Mouse (Mus musculus): Measurements from ENCODE around the gene Arhgap8.
"Not testable (repeated sequence)": the region's sequence is repeated elsewhere in the genome, so short reads cannot be mapped to it uniquely, and the experiment has no call there.

Gene Arhgap8

DNA sequence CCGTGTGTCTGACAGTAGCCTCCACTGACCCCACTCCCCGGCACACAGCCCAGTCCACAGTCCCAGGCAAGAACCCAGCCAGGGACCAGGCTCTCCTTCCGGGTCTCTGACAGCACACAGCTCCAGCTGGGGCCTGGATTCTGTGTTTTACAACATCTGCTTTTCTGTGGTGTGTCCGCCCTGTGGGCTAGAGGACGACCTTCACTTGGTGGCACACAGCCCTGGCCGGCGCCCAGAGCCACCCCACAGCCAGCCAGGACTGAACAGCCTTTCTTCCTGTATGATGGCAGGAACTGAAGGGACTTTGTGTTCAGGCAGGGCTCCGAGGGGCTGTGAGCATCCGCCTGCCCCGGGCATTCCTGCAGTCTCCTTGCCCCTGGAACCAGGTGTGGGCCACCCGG lies 22.2 kb upstream of the Arhgap8 start:
- DNase-seq (ENCODE audit: low spot score), result no peak

DNA sequence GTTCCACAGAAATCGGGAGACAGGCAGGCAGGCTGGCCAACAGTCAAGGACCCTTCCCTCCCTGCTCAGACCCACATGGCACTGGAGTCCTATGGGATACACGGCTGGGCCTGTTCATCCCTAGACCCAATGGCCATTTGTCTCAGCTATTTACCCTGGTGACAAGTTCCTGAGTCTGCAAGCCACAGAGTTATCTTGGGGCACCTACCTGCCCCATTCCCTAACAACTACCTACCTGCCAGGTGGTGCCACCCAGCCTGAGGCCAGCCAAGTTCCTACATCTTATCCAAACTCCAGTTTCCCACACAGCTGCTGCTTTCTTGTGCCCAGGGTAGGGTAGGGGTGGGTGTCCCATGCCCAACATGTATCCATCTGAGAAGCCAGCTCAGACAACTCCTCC lies 21.7 kb upstream of the Arhgap8 start:
- DNase-seq (ENCODE audit: low spot score), result no peak

DNA sequence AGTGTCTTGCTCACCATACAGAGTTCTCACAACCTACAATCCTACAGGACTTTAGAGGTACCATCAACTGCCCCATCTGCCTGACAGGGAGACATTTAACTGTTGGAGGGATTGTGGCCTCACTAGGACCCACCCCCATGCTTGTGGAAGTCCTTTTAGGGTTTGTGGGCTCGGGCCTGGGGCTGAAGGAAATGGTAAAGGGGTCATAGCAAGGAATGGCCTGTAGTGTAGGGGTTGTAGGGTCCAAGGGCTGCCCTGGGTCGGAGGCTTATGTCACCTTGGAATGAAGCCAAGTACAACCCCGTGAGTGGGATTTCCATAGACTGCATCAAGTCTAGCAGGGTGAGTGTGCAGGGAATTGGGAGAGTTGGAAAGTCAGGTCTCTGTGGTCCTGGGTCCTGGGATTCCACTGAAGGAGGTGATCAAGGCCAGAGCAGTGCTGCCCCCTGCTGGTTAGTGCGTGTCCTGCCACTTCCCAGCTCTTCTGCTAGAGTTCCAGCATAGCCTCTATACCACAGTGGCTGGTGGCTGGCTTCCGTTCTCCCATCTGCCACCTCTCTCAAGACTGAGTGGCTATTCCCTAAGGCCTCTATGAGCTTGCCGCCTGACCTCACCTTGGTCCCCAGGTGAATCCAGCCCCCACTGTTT lies 19.6 kb upstream of the Arhgap8 start:
- peak; percentile 81 for DNase-seq (ENCODE audit: low spot score)

DNA sequence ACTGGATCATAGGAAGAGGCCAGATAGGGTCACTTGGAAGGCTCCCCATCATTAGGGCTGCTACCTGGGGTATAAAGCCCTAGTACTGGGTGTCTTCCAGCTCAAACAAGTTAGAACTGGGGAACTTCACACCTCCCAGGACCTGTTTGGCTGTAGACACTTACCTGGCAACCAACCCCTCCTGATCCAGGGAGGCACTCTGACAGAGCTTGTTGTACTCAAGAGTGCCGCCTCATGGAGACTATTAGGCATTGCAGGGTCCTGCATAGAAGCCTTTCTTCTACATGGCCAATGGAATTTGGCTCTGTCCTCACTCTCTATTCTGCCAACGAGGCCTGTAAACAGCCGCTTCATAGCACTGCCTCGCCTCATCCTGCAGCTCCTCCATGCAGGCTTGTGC lies 17.9 kb upstream of the Arhgap8 start:
- peak; percentile 75 for DNase-seq (ENCODE audit: low spot score)

DNA sequence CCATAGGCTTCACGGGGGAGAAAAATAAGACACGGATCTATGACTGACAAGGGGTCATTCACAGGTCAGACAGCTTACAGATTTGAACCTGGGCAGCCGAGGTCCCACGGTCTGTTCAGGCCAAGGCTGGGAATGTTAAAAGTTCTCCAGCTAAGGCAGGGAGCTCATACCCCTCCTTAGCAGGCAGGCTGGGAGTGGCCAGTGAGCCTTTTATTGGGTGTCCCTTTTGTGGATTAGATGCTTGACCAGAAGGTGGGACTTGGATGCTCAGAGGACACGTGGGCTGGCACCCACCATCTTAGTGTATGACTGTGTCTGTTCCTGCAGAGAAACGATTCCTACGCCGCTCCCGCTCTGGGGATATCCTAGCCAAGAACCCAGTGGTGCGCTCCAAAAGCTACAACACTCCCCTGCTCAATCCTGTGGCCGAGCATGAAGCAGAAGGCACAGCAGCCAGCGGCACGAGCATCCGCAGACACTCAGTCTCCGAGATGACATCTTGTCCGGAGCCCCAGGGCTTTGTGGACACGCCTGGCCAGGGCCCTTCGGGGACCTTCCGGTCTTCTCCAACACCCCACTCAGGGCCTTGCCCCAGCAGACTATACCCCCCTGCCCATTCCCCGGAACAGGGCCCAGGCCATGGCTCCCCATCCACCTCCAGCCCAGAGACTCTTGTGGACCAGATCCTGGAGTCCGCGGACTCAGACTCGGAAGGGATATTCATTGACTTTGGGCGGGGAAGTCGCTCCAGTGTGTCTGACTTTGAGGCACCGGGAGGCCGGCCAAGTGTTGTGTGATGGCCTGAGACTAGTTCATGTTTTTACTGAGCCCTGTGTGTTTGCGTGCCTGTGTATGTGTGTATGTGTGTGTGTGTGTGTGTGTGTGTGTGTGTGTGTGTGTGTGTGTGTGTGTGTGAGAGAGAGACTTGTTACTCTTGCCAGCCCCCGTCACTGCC lies 17.2 kb upstream of the Arhgap8 start:
- DNase-seq (ENCODE audit: low spot score), result no peak

DNA sequence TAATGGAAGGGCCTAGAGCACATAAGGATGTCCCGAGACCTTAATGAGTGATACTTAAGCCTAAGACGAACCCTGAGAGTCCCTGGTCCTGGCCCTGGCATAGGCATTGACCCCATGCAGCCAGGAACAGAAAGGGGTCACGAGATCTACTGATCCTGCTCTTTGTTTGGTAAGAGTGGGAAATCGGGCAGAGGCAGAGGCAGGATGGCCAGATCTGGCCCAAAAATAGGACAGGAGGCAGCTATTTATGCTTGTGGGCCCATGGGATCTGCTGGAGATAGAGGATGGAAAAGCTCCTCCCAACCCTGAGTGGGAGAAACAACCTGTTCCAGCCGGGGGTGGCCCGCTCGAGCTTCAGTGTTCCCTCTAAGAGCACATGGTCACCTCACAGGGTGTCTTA lies 15.9 kb upstream of the Arhgap8 start:
- no peak for DNase-seq (ENCODE audit: low spot score)

DNA sequence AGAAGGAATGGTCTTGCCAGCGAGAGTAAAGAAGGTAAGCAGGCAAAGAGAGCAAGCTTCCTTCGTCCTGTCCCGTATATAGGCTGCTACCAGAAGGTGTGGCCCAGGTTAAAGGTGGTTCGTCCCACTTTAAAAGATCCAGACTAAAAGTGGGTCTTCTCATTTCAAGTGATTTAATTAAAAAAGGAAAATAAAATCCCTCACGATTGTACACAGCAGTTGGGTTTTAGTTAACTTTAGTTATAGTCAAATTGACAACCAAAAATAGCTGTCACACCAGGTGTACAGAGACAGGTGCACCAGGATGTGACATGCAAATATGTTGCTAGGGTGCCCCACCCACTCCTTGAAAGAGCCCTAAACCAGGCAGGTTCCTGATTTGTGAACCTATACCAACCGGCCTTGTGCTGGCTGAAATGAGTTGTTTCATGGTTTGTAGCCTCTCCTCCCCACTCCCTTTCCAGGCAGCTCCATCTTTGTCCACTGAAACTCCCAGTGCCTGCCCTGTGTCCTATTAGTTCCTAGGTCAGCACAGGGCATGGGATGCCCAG lies 14.4 kb upstream of the Arhgap8 start:
- DNase-seq (ENCODE audit: low spot score), result no peak

DNA sequence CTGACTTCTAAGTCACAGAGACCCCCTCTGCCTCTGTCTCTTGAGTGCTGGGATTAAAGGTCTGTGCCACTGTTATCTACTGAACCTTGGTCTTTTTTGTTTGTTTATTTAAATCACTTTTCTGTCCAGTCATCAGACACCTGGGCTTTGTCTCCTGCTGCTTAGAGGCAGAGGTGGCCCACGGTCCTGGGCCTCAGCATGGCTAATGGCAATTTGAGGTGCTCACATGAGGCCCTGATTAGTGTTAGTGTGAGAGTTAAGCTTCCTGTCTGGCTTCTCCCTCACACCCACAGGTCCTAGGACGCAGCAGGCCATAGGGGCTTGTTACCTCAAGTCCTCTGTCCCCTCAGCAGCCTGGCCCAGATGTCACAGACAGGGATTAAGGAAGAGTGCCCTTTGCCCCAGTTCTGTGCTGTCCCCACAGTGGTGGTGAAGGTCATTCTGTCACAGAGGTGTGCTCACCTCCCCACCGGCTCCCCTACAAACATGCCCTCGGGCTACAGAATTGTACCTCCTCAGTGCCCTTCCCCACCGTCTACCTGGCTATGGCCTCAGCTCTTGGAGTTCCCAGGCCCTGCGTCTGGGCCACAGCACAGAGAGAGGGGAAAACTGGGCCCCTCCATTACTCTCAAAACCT lies 12.8 kb upstream of the Arhgap8 start:
- no peak for DNase-seq (ENCODE audit: low spot score)

DNA sequence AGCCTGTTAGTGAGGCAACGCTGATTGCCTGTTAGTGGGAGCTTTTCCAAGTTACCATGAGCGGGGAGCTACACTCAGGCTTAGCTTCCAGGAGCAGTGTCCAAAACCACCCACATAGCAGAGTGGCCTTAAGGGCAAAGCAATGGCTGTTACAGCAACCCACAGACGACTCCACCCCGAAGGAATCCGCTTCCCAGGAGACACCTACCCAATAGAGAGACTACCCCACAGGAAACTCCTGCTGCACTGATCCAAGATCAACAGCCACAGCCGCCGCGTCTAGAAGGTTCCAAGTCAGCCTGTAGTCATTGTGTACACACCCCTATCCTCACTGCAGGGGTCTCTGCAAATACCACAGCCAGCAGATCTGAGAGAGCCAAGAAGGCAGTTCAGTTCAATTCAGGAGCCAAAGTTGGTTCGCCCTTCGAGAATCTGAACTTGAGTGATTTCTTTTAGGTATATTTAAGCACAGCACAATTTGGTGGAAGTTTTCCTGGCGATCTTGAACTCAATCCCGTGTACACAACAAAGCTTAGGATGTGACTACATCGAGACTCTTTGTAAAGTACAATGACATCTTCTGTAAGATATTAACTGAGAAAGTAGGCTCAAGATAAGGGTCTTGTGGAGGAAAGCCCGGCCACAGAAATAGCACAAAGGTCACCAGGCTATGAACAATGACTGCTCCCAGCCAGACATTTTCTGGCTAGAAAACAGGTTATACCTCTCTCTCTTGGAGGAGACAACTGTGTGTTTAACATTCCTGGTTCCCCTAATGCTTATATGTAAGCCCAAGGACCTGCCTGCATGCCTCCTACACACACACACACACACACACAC lies 7.1 kb upstream of the Arhgap8 start:
- peak; percentile 26 for DNase-seq (ENCODE audit: low spot score)

DNA sequence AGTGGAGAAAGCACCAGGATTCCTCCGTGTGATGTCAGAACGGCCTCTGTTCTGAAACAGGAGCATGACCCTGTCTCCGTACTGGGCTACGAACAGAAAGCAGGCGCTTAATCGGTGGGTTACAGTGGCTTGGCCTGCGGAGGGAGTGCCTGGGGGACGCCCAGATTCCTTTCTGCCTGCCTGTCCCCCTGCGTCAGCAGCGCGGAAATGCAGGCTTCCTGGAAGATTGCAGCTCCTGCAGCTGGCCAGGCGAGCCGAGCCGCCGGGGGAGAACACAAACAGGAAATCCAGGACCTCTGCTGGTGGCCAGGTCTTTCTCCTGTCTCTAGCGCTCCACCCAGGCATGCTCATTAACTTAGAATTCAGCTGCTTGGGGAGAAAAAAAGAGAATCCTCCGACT lies 5.1 kb upstream of the Arhgap8 start:
- peak; percentile 61 for DNase-seq (ENCODE audit: low spot score)

DNA sequence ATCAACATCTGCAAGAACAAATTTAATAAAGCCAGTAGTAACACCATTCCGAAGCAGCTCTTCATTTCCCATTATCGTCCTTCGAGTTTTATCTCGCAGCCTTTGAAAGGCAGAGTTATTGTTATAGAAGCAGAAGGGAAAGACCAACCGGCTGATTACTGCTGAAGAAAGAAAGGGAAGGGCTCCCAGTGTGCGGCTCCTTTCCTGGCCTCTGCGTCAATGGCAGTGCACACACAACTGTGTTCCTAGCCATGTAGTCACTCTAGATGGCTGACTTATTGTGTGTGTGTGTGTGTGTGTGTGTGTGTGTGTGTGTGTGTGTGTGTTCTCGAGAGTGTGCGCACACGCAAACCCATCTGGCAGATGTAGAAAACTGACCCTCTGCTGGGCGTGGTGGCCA lies 4.7 kb upstream of the Arhgap8 start:
- no peak for DNase-seq (ENCODE audit: low spot score)

DNA sequence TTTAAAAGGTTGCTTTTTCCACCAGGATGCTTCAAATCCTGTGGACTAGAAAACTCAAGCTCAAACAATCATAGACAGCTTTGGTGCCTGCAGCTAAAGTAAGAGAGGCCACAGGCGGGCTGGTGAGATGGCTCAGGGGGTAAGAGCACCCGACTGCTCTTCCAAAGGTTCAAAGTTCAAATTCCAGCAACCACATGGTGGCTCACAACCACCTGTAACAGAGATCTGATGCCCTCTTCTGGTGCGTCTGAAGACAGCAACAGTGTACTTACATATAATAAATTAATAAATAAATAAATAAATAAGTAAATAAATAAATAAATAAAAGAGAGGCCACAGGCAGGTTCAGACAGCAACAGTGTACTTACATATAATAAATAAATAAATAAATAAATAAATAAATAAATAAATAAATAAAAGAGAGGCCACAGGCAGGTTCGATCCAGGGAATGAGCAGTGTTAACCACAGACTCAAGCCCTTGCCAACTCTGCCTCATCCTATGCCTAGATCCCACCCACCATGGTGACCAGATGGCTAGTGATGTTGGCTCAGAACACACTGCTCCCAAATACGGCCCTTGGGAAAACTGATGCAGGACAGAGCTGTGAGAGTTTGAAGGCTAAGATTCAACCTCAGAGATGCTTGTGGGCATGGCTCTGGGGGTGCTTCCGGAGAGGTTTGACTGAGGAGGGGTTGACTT lies 2.1 kb upstream of the Arhgap8 start:
- DNase-seq (ENCODE audit: low spot score), result not testable (repeated sequence)

DNA sequence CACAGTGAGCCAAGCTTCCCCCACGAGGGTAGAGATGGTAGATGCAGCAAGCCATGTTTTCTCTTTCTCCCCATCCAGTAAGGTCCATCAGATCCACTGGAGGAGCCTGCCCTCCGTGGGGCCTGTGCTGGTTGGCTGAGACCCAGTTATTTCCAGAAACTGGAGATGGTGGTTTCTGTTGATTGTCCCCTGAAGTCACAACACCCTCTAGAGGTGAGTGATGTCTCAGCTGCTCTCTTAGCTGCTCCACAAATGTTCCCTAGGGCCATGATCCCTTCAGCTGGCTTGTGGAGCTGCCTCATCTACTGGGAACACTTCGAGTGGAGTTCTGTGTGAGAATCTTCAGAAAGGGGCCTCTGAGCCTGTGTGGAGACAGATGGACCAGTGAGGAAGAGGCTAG lies 1.1 kb upstream of the Arhgap8 start:
- DNase-seq (ENCODE audit: low spot score), result no peak

DNA sequence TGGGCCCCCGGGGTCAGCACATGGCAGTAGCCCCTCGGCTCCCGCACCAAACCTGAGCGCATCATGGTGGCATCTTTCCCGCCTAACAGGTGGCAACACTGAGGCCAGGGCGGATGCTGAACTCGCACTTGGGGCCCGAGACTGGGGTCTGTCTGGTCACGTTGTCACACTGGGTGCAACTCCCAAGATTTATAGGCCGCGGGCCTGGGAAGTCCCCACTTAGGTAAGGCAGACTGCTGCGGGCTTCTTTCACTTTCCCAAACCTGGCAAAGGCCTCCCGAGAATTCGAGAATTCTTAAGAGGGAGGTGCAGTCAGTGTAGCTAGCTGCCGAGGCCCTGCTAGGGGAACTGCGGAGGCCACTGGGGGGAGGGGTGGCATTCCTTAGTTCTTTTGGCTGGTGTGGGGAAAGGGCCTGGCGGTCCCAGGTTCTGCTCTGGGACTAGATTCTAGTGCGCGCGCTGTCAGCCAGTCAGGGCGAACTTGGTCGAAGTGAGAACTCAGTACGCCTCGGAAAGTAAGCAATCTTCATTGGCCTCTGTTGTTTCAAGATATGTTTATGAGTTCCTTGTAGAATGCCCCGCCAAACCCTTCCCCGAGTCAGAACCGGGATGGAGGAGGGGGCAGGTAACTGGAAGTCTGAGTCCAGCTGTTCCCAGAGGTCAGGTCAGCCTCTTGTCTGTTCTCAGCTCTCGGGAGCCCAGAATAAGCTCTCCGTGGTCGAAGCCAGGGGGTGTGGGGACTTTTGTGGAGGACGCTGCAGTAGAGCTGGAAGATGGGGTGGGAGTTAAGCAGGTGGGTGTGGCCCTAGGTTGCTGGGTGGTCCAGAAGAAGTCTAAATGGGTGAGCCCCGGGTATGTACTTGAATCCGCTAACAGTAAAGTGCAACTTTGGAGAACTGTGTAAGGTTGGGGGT lies 696 bp downstream of the Arhgap8 start:
- DNase-seq (ENCODE audit: low spot score), result no peak

DNA sequence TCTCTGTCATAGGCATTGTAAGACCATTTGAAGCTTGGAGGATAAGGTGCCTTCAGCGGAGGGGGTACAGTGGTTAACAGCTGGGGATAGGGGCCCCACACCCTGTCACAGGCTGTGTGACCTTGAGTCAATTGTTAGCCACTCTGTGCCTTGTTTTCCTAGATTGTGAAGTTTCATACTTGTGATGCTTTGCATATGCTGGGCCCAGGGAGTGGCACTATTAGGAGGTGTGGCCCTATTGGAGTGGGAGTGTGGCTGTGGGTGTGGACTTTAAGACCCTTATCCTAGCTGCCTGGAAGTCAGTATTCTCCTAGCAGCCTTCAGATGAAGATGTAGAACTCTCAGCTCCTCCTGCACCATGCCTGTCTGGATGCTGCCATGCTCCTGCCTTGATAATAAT lies 3.8 kb downstream of the Arhgap8 start:
- not testable (repeated sequence) for DNase-seq (ENCODE audit: low spot score)

DNA sequence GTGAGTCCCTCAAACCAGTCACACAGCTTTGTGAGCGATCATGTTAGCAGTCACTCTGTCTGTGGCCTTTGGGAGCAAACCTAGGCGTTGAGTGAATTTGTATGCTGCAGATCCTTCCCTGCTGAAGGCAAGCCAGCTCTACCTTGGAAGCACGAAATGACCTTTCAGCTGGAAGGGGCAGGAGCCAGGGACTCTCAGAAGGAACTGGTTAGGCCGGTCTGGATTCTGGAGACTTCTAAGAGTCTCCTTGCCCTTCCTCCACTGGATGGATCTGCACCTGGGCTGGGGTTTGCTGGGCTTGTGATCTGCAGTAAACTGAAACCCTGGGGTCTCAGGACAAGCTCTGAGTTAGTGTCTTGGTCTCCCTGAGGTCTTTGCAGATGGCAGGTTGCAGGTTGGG lies 4.3 kb downstream of the Arhgap8 start:
- DNase-seq (ENCODE audit: low spot score), result no peak

DNA sequence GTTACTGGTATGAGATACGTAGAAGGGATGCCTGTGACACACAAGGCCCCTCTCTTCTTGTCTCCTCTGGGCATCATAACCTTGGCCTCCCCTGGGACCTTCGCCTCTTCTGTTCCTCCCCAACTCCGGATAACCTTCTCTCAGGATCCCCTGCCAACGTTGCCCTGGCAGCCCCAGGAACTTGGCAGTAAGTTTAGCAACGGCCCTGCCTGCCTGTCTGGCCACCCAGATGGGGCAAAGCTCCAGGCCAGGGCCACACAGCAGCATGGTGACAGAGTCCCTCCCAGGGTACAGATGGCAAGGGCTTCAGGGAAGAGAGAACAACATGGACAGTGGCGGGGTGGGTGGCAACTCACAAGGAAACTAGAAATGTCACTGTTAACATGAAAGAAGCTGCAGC lies 9.8 kb downstream of the Arhgap8 start:
- peak; percentile 33 for DNase-seq (ENCODE audit: low spot score)

DNA sequence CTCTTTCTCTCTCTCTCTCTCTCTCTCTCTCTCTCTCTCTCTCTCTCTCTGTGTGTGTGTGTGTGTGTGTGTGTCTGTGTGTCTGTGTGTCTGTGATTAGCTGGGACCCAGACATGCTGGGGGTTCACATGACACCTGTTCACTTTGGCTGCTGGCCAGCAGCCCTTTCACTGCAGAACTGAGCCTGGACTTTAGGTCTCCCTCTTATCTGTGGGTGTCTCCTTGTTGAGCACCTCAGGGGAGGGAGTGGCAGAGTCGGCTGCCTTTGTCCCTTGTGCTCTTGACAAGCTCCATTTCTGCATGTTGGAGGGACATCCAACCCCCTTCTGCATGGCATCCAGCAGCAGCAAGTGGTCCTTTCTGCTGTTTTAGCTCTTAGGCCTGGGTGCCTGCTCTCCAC lies 11.0 kb downstream of the Arhgap8 start:
- no peak for DNase-seq (ENCODE audit: low spot score)

DNA sequence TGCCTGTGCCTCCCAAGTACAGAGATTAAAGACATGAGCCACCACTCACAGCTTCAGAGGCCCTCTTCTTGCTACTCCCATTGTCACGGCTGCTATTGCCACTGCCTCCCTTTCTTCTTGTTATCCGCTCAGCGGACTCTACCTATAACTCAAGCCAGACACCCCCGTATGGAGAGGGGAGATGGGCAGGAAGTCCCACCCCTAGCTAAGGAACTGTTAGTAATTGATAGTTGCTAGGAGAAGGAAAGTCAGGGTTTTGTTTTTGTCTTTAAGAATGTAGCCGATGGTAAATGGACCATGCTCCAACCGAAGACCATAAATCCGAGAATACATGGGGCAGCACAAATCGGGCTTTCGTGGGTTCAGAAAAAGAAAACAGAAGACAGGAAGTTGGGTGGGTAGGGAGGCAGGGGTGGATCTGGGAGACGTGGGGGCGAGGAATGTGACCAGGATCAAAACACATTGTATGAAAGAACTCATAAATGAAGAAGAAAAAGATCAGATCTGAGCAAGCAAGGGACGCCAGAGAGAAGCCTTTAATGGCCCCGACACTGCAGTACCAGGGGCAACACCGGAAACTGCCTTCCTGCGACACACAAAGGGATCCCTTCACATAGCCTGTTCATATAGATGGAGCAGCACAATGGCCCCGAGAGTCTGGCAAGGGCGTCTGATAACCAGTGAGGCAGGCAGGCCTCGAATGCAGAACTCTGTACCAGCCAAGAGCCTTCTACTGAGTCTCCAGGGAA lies 12.0 kb downstream of the Arhgap8 start:
- no peak for DNase-seq (ENCODE audit: low spot score)

DNA sequence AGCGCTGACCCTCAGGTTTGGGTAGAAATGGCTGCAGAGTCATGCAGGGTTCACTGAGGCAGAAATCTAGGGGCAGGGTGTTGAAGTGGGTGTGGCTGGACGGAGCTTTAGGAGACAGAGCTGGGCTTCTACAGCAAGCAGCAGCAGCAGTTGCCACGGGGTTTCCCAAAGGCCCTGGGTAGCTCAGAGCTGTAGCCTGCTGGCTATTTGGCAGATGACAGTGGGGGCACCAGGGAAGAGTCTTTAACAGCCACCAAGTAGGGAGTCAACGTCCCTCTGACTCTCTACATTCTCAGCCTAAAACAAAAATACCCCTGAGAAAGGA lies 12.5 kb downstream of the Arhgap8 start:
- DNase-seq (ENCODE audit: low spot score), result no peak
